Mouse (Mus musculus): ENCODE results near the gene S100a4. TPM values are rescaled to one million over a fixed set of nuclear protein-coding genes. Genes with fewer than 3 reads are reported as not detected.

S100a4 gene
- polyA plus RNA-seq, 1 experiment from 2014 or later, result 11.8 TPM

DNA sequence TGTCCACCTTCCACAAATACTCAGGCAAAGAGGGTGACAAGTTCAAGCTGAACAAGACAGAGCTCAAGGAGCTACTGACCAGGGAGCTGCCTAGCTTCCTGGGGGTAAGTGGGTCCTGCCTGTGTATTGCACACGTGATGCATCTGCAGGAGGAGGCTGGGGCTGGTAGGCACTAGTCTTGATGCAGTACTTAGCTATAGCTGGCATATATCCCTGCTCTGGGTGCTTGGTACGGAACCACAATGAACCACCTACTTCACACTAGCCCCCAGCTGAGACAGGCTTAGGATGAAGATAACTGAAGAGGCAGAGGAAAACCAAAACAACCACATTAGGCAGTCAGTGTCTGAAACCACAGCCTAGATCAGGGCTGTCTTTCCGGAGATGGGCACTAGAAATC is 1.5 kb downstream of the S100a4 start:
- no peak for ATAC-seq (replicated peaks; ENCODE audit: extremely low read depth, insufficient read depth, low FRiP score)
- WGBS, result 72% methylated on average over 3 of the region's 3 CpGs
- H3K27ac ChIP-seq (ENCODE audit: low read length), result peak overlapping the region; percentile 9; the same call in 1 of the 2 replicates
- peaks cover 19% of the 10 kb centered on the region for H3K4me1 ChIP-seq (ENCODE audit: control insufficient read depth, insufficient read depth, low read length)
- no peaks in the 10 kb centered on the region for H3K27me3 ChIP-seq (ENCODE audit: control insufficient read depth, insufficient read depth, low read length)
- no peak overlapping the region for H3K4me2 ChIP-seq (ENCODE audit: low read depth, low read length)
- no peak overlapping the region for H3K4me3 ChIP-seq (ENCODE audit: low read length)
- H3K9me3 ChIP-seq (replicated peaks; ENCODE audit: control insufficient read depth, low read length), result no peaks in the 10 kb centered on the region
- H3K36me3 ChIP-seq (ENCODE audit: control insufficient read depth, insufficient read depth), result no peaks in the 10 kb centered on the region
- no peak overlapping the region for H3K9ac ChIP-seq (ENCODE audit: low read length)

DNA sequence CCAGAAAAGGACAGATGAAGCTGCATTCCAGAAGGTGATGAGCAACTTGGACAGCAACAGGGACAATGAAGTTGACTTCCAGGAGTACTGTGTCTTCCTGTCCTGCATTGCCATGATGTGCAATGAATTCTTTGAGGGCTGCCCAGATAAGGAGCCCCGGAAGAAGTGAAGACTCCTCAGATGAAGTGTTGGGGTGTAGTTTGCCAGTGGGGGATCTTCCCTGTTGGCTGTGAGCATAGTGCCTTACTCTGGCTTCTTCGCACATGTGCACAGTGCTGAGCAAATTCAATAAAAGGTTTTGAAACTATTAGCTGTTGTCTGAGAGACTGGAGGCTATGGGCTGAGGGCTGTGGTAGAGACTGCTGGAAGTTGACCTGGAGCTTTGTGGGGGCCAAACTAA is 2.2 kb downstream of the S100a4 start:
- Histone ChIP-seq H3K4me3 (ENCODE audit: low read length) (no peak overlapping the region), H3K27me3 (ENCODE audit: control insufficient read depth, insufficient read depth, low read length) (no peaks in the 10 kb centered on the region), H3K36me3 (ENCODE audit: control insufficient read depth, insufficient read depth) (no peaks in the 10 kb centered on the region), H3K9ac (ENCODE audit: low read length) (no peak overlapping the region), H3K27ac (ENCODE audit: low read length) (no peak overlapping the region), H3K4me1 (ENCODE audit: control insufficient read depth, insufficient read depth, low read length) (peaks cover 14% of the 10 kb centered on the region), H3K4me2 (ENCODE audit: low read depth, low read length) (no peak overlapping the region), H3K9me3 (replicated peaks; ENCODE audit: control insufficient read depth, low read length) (no peaks in the 10 kb centered on the region)
- no peak for ATAC-seq (replicated peaks; ENCODE audit: extremely low read depth, insufficient read depth, low FRiP score)
- WGBS, result 69% methylated on average over 2 of the region's 2 CpGs

- 81% methylated on average over 6 of the region's 6 CpGs for WGBS
- no peak overlapping the region for H3K9ac ChIP-seq (ENCODE audit: low read length)
- no peak for ATAC-seq (replicated peaks; ENCODE audit: extremely low read depth, insufficient read depth, low FRiP score)
- H3K27me3 ChIP-seq (ENCODE audit: control insufficient read depth, insufficient read depth, low read length), result no peaks in the 10 kb centered on the region
- H3K4me2 ChIP-seq (ENCODE audit: low read depth, low read length), result no peak overlapping the region
- no peaks in the 10 kb centered on the region for H3K36me3 ChIP-seq (ENCODE audit: control insufficient read depth, insufficient read depth)
- no peak overlapping the region for H3K27ac ChIP-seq (ENCODE audit: low read length)
- peaks cover 13% of the 10 kb centered on the region for H3K4me1 ChIP-seq (ENCODE audit: control insufficient read depth, insufficient read depth, low read length)
- H3K4me3 ChIP-seq (ENCODE audit: low read length), result no peak overlapping the region
- no peaks in the 10 kb centered on the region for H3K9me3 ChIP-seq (replicated peaks; ENCODE audit: control insufficient read depth, low read length)
These were observed 2.6 kb downstream of the S100a4 start for GRCm38 (mm10) chr3:90606185-90606584.

DNA sequence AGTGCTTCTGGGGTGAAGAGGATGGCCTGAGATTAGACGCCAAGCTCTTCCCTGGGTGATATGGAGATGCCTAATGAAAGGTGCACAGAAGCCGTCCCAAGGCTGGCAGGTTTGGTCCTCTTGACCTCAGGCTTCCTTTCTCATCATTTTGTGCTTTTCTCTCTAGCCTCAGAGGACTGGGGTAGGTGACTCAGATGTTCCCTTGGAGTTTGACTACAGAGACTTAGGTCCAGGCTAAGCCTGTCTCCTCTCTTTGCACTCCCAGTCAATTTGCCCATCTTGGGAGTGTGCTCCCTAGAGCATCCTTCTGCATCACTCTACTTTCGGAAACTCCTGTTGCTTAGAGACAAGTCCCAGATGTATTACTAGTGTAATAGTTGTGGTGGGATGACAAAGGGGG is 3.8 kb downstream of the S100a4 start:
- no peaks in the 10 kb centered on the region for H3K9me3 ChIP-seq (replicated peaks; ENCODE audit: control insufficient read depth, low read length)
- H3K27ac ChIP-seq (ENCODE audit: low read length), result no peak overlapping the region
- no peak for ATAC-seq (replicated peaks; ENCODE audit: extremely low read depth, insufficient read depth, low FRiP score)
- peaks cover 13% of the 10 kb centered on the region for H3K4me1 ChIP-seq (ENCODE audit: control insufficient read depth, insufficient read depth, low read length)
- H3K4me2 ChIP-seq (ENCODE audit: low read depth, low read length), result no peak overlapping the region
- no peak overlapping the region for H3K4me3 ChIP-seq (ENCODE audit: low read length)
- H3K36me3 ChIP-seq (ENCODE audit: control insufficient read depth, insufficient read depth), result no peaks in the 10 kb centered on the region
- WGBS, result 79% methylated on average over 3 of the region's 3 CpGs
- H3K27me3 ChIP-seq (ENCODE audit: control insufficient read depth, insufficient read depth, low read length), result no peaks in the 10 kb centered on the region
- H3K9ac ChIP-seq (ENCODE audit: low read length), result no peak overlapping the region

DNA sequence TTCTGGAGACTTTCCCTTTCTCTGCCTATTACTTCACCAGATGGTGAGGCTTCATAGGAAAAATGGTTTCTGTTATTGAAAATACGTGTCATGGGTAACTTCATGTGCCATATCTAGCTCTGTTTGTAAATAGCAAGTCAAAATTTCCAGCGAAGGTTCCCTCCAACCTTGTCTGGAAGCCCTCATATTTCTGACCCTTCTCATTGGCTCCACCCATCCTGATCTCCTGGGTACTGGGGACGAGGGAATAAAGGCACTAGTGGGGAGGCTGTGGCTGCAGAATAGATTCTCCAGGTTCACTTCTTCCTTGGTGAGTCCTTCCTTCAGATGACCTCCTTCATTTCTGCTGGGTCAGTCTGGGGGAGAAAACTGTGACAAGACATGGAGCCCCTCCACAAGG is 4.7 kb downstream of the S100a4 start, which contains the start of gene S100a5:
TSS of gene S100a5 (plus strand) at position 301 of the 400 bp plus-strand sequence.
- no peak for ATAC-seq (replicated peaks; ENCODE audit: extremely low read depth, insufficient read depth, low FRiP score)
- H3K9me3 ChIP-seq (replicated peaks; ENCODE audit: control insufficient read depth, low read length), result no peaks in the 10 kb centered on the region
- no peak within 1 kb of the TSS for H3K9ac ChIP-seq (ENCODE audit: low read length)
- H3K27ac ChIP-seq (ENCODE audit: low read length), result no peak within 1 kb of the TSS
- 56% methylated on average over 3 of the region's 3 CpGs for WGBS
- H3K4me3 ChIP-seq (ENCODE audit: low read length), result no peak within 1 kb of the TSS
- peaks cover 16% of the 10 kb centered on the region for H3K4me1 ChIP-seq (ENCODE audit: control insufficient read depth, insufficient read depth, low read length)
- no peaks in the 10 kb centered on the region for H3K27me3 ChIP-seq (ENCODE audit: control insufficient read depth, insufficient read depth, low read length)
- H3K4me2 ChIP-seq (ENCODE audit: low read depth, low read length), result no peak within 1 kb of the TSS
- H3K36me3 ChIP-seq (ENCODE audit: control insufficient read depth, insufficient read depth), result no peaks in the 10 kb centered on the region

- Histone ChIP-seq H3K36me3 (ENCODE audit: control insufficient read depth, insufficient read depth) (no peaks in the 10 kb centered on the region), H3K9me3 (replicated peaks; ENCODE audit: control insufficient read depth, low read length) (no peaks in the 10 kb centered on the region), H3K27me3 (ENCODE audit: control insufficient read depth, insufficient read depth, low read length) (no peaks in the 10 kb centered on the region), H3K4me2 (ENCODE audit: low read depth, low read length) (no peak overlapping the region), H3K9ac (ENCODE audit: low read length) (no peak overlapping the region), H3K4me1 (ENCODE audit: control insufficient read depth, insufficient read depth, low read length) (peaks cover 11% of the 10 kb centered on the region), H3K27ac (ENCODE audit: low read length) (no peak overlapping the region), H3K4me3 (ENCODE audit: low read length) (no peak overlapping the region)
- ATAC-seq (replicated peaks; ENCODE audit: extremely low read depth, insufficient read depth, low FRiP score), result no peak
These were observed 5.5 kb downstream of the S100a4 start for GRCm38 (mm10) chr3:90609102-90609501.

GRCm38 (mm10) chr3:90611494-90611893 is 7.9 kb downstream of the S100a4 start:
- no peaks in the 10 kb centered on the region for H3K27me3 ChIP-seq (ENCODE audit: control insufficient read depth, insufficient read depth, low read length)
- 75% methylated on average over 3 of the region's 3 CpGs for WGBS
- H3K27ac ChIP-seq (ENCODE audit: low read length), result no peak overlapping the region
- no peaks in the 10 kb centered on the region for H3K36me3 ChIP-seq (ENCODE audit: control insufficient read depth, insufficient read depth)
- H3K9ac ChIP-seq (ENCODE audit: low read length), result no peak overlapping the region
- H3K4me3 ChIP-seq (ENCODE audit: low read length), result no peak overlapping the region
- H3K4me1 ChIP-seq (ENCODE audit: control insufficient read depth, insufficient read depth, low read length), result peaks cover 10% of the 10 kb centered on the region
- H3K9me3 ChIP-seq (replicated peaks; ENCODE audit: control insufficient read depth, low read length), result no peaks in the 10 kb centered on the region
- no peak overlapping the region for H3K4me2 ChIP-seq (ENCODE audit: low read depth, low read length)
- ATAC-seq (replicated peaks; ENCODE audit: extremely low read depth, insufficient read depth, low FRiP score), result no peak

DNA sequence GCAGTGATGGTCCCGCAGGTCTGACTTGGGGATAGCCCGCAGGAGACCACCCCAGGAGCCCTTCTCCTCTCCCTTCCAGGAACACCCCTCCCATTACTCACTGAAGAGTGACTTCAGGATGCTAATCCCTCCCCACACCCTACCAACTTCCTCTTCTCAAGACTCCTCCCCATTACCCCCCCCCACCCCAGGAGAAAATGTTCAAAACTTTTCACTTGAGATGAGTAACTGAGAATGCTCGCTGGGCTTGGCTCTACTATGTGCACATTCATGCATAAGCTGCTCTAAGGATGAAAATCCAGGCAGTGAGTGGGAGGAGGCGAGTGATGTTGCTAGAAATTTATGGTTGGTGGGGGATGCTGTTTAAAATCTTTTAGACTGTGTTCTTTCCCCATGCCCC is 8.5 kb downstream of the S100a4 start:
- 52% methylated on average over 4 of the region's 4 CpGs for WGBS

GRCm38 (mm10) chr3:90612728-90613291 is 9.2 kb downstream of the S100a4 start, which contains the start of gene S100a6:
Gene S100a6 (plus strand): TSS chr3:90612882.
- Histone ChIP-seq H3K9ac (ENCODE audit: low read length) (peak within 1 kb of the TSS; percentile 56), H3K27me3 (ENCODE audit: control insufficient read depth, insufficient read depth, low read length) (no peaks in the 10 kb centered on the region), H3K4me2 (ENCODE audit: low read depth, low read length) (peak within 1 kb of the TSS; percentile 74), H3K4me3 (ENCODE audit: low read length) (peak within 1 kb of the TSS; percentile 47), H3K27ac (ENCODE audit: low read length) (no peak within 1 kb of the TSS), H3K9me3 (replicated peaks; ENCODE audit: control insufficient read depth, low read length) (no peaks in the 10 kb centered on the region), H3K4me1 (ENCODE audit: control insufficient read depth, insufficient read depth, low read length) (peaks cover 10% of the 10 kb centered on the region), H3K36me3 (ENCODE audit: control insufficient read depth, insufficient read depth) (no peaks in the 10 kb centered on the region)
- 3% methylated on average over 23 of the region's 23 CpGs for WGBS
- ATAC-seq (replicated peaks; ENCODE audit: extremely low read depth, insufficient read depth, low FRiP score), result peak; percentile 63; the same call in 1 of the 2 replicates

More for the DNA sequence above, 8.5 kb downstream of the S100a4 start:
- no peak overlapping the region for H3K27ac ChIP-seq (ENCODE audit: low read length)
- no peak for ATAC-seq (replicated peaks; ENCODE audit: extremely low read depth, insufficient read depth, low FRiP score)
- peaks cover 10% of the 10 kb centered on the region for H3K4me1 ChIP-seq (ENCODE audit: control insufficient read depth, insufficient read depth, low read length)
- no peak overlapping the region for H3K9ac ChIP-seq (ENCODE audit: low read length)
- no peak overlapping the region for H3K4me2 ChIP-seq (ENCODE audit: low read depth, low read length)
- H3K4me3 ChIP-seq (ENCODE audit: low read length), result no peak overlapping the region
- H3K9me3 ChIP-seq (replicated peaks; ENCODE audit: control insufficient read depth, low read length), result no peaks in the 10 kb centered on the region
- no peaks in the 10 kb centered on the region for H3K27me3 ChIP-seq (ENCODE audit: control insufficient read depth, insufficient read depth, low read length)
- H3K36me3 ChIP-seq (ENCODE audit: control insufficient read depth, insufficient read depth), result no peaks in the 10 kb centered on the region

Measured in heart, embryonic 16.5 days (tissue).